Mouse (Mus musculus) hematopoietic multipotent progenitor cell, adult 10-12 weeks (in vitro differentiated cells): ENCODE data around the gene Afdn. TPM values are rescaled to one million over a fixed set of nuclear protein-coding genes. Genes with fewer than 3 reads are reported as not detected.

Experiments
- polyA plus RNA-seq: library from polyadenylated mRNA; stranded (reverse); fragments of >175 nt; gene quantifications from 2 replicates; pipeline ENCODE4 v1.2.3, GENCODE M21; 2012; ENCODE audit warnings: low replicate concordance

Afdn gene
- polyA plus RNA-seq = 19.4 and 59.5 TPM in 2 replicates

DNA sequence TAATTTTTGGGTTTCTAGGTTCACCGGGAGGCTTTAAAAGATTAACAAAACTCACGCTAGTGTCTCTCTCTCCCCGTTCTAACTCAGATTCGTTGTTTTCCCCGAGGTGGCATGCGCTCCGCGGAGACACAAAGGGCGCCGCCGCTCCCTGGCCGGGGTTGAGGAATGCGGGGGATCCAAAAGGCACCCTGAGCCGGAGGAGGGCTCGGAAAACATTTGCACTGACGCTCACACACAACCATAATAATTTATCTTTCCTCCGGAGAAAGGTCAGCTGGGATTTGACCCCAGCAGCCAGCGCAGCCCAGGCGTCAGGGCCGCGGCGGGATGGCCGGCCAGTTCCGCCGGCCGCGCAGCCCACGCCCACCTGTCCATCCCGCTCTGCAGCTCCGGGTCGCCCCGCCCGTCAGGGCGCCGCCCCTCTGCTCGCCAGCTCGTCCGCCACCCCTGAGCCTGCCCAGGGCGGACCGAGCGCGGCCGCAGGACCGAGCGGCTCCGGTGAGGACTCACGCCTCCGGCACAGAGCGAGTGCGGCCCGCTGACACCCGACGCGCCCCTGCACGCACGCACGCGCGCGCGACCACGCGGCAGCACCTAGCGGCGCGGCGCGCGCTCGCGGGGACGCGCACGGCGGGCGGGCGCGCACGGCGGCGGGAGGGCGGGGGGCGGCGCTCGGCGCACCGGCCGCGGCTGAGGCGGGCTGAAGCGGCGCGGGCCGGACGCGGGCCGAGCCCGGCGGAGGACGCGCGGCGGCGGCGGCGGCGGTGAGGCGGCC lies at the start of gene Afdn:
Afdn (plus strand) TSS at position 687 of the 775 bp plus-strand sequence.

DNA sequence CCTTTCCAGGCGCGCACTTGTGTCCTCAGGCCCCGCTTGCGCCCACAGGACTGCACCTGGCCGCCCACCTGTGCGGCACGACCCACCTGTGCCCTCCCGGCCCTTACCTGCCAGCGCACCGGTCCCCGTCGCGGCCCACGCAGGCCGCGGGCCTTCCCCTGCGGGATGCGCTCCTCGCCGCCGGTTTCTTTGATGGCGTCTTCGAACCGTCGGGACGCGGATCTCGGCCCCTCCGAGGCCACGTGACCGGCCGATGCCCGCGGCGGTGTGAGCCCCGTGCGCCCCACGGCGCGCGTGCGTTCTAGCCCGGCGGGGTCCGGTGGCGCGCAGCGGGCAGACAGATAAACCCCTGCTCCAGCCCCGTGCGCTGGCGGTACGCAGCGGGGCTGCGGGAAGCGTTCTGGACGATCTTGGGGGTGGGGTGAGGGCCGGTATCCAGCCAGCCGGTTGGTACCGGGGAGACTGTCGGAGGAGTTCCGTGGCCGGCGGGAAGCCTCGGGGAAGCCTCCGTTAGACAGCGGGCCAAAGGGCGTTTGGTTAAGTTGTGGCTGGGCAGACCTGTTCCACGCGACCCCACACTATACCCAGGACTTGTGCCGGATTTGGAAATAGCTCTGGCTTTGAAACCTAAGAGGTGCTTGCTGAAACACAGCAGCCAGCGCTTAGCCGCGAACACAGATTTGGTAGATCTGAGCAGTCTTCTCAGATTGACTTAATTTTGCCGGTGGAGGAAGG lies 1.0 kb downstream of the Afdn start, which contains the start of gene Tcte2:
Tcte2 (minus strand) TSS at position 647 of the 735 bp plus-strand sequence.

DNA sequence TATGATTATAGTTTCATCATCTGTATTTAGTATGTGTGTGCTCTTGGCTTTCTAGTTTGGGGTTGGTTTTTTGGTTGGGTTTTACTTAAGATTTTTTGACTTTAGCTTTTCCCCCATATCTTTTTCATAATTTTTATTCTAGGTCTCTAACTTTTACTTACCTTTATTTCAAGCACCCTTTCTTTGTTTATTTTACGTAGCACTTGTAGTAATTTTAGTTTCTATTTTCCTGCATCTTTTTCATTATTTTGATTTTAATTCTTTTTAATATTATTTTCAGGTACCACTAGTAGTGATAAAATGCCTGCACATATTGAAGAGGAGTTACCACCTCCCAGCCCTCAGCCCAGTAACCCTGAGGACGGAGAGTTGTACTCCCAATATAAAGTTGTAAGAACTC lies 187.7 kb downstream of the Afdn start, which contains the start of gene Gm7168:
Gm7168 (plus strand) TSS at position 301 of the 400 bp plus-strand sequence.

Other genes with a start within 250 kb of the Afdn start
- gene Tcte2, start 1.3 kb downstream of the Afdn start, polyA plus RNA-seq = 0.16 and 0.22 TPM in 2 replicates
- gene Gm7168, start 187.8 kb downstream of the Afdn start, polyA plus RNA-seq = not detected in 2 replicates
- not detected in 2 replicates for gene Gm7356, start 243.2 kb downstream of the Afdn start, polyA plus RNA-seq